Mouse (Mus musculus) cerebellum, postnatal 36 days (tissue): Measurements from ENCODE around the gene Sdhaf2.

Experiments used
- DNase-seq, 2 experiments: peaks; one replicate each; pipeline ENCODE4 v3.0.0; 2021 to 2022; ENCODE audit warnings: mixed read lengths in 2 of 2

Sdhaf2 gene

GRCm38 (mm10) chr19:10497512-10498160, 28.3 kb downstream of the Sdhaf2 start:
- DNase-seq = no peak

- no peak for DNase-seq
Observed at GRCm38 (mm10) chr19:10496976-10497375, 29.0 kb downstream of the Sdhaf2 start.

GRCm38 (mm10) chr19:10495670-10496069, 30.3 kb downstream of the Sdhaf2 start:
- no peak for DNase-seq

- DNase-seq = peak; percentile 41 to 69
Observed at GRCm38 (mm10) chr19:10486264-10486738, 39.6 kb downstream of the Sdhaf2 start.

- no peak for DNase-seq
Observed at GRCm38 (mm10) chr19:10482703-10483102, 43.2 kb downstream of the Sdhaf2 start, which contains the start of gene Ppp1r32. TSS of gene Ppp1r32 (minus strand) at chr19:10482928.

GRCm38 (mm10) chr19:10479541-10479940, 46.4 kb downstream of the Sdhaf2 start:
- no peak for DNase-seq

- DNase-seq = no peak
Observed at GRCm38 (mm10) chr19:10473779-10474178, 52.2 kb downstream of the Sdhaf2 start.

GRCm38 (mm10) chr19:10472958-10473357, 53.0 kb downstream of the Sdhaf2 start:
- DNase-seq = no peak

GRCm38 (mm10) chr19:10469171-10469658, 56.7 kb downstream of the Sdhaf2 start:
- DNase-seq = no peak

GRCm38 (mm10) chr19:10464427-10464826, 61.5 kb downstream of the Sdhaf2 start:
- DNase-seq = no peak

GRCm38 (mm10) chr19:10461584-10461983, 64.4 kb downstream of the Sdhaf2 start:
- DNase-seq = no peak

GRCm38 (mm10) chr19:10459907-10460306, 66.0 kb downstream of the Sdhaf2 start:
- DNase-seq = no peak

- DNase-seq = no peak
Observed at GRCm38 (mm10) chr19:10458096-10458495, 67.8 kb downstream of the Sdhaf2 start.

GRCm38 (mm10) chr19:10457484-10457800, 68.5 kb downstream of the Sdhaf2 start:
- DNase-seq = no peak

GRCm38 (mm10) chr19:10456752-10457483, 69.0 kb downstream of the Sdhaf2 start, which contains the start of gene Lrrc10b:
TSS of gene Lrrc10b (minus strand) at chr19:10457473.
- no peak for DNase-seq

GRCm38 (mm10) chr19:10455437-10455806, 70.5 kb downstream of the Sdhaf2 start:
- DNase-seq = no peak

- DNase-seq = no peak
Observed at GRCm38 (mm10) chr19:10454718-10455436, 71.1 kb downstream of the Sdhaf2 start.
